Mouse (Mus musculus): Measurements from ENCODE around the gene Klhdc9. TPM values are rescaled to one million over a fixed set of nuclear protein-coding genes. Genes with fewer than 3 reads are reported as not detected.

Gene Klhdc9
- polyA plus RNA-seq, 1 experiment: 8.8 TPM

- Histone ChIP-seq H3K27ac (ENCODE audit: insufficient read depth, low read length) (peak overlapping the region; percentile 53), H3K4me3 (ENCODE audit: insufficient read depth, low read length) (peak overlapping the region; percentile 61), H3K4me1 (ENCODE audit: control insufficient read depth, insufficient read depth, low read length) (0 out of 2 replicates have a peak, but pooled peaks cover 1% of the 10 kb centered on the region)
- TF ChIP-seq CTCF (IDR thresholded peaks at IDR 0.05; ENCODE audit: extremely low read depth, insufficient read depth, low read length) (no peak), POLR2A (IDR thresholded peaks at IDR 0.05; ENCODE audit: extremely low read depth, insufficient read depth, low read length) (0 out of 2 replicates have a peak, but pooled peaks have one; percentile 7)
These were observed 345 bp downstream of the Klhdc9 start for GRCm38 (mm10) chr1:171360253-171360652.

GRCm38 (mm10) chr1:171358421-171358820 is 2.2 kb downstream of the Klhdc9 start:
- TF ChIP-seq POLR2A (IDR thresholded peaks at IDR 0.05; ENCODE audit: extremely low read depth, insufficient read depth, low read length) (no peak), CTCF (IDR thresholded peaks at IDR 0.05; ENCODE audit: extremely low read depth, insufficient read depth, low read length) (peak; percentile 49)
- 0 out of 2 replicates have a peak, but pooled peaks cover 1% of the 10 kb centered on the region for H3K4me1 ChIP-seq (ENCODE audit: control insufficient read depth, insufficient read depth, low read length)
- H3K27ac ChIP-seq (ENCODE audit: insufficient read depth, low read length): 0 out of 2 replicates have a peak overlapping the region, but pooled peaks have one; percentile 60
- H3K4me3 ChIP-seq (ENCODE audit: insufficient read depth, low read length): no peak overlapping the region

- H3K27ac ChIP-seq (ENCODE audit: insufficient read depth, low read length): no peak overlapping the region
- 0 out of 2 replicates have a peak, but pooled peaks cover 1% of the 10 kb centered on the region for H3K4me1 ChIP-seq (ENCODE audit: control insufficient read depth, insufficient read depth, low read length)
- no peak for TF ChIP-seq CTCF (IDR thresholded peaks at IDR 0.05; ENCODE audit: extremely low read depth, insufficient read depth, low read length)
- TF ChIP-seq POLR2A (IDR thresholded peaks at IDR 0.05; ENCODE audit: extremely low read depth, insufficient read depth, low read length): no peak
- H3K4me3 ChIP-seq (ENCODE audit: insufficient read depth, low read length): no peak overlapping the region
These were observed 3.8 kb downstream of the Klhdc9 start for GRCm38 (mm10) chr1:171356814-171357213.

GRCm38 (mm10) chr1:171355812-171356340 is 4.7 kb downstream of the Klhdc9 start:
- TF ChIP-seq CTCF (IDR thresholded peaks at IDR 0.05; ENCODE audit: extremely low read depth, insufficient read depth, low read length) (peak; percentile 40), POLR2A (IDR thresholded peaks at IDR 0.05; ENCODE audit: extremely low read depth, insufficient read depth, low read length) (no peak)
- Histone ChIP-seq H3K27ac (ENCODE audit: insufficient read depth, low read length) (no peak overlapping the region), H3K4me1 (ENCODE audit: control insufficient read depth, insufficient read depth, low read length) (no peaks in the 10 kb centered on the region), H3K4me3 (ENCODE audit: insufficient read depth, low read length) (no peak overlapping the region)

GRCm38 (mm10) chr1:171349210-171349609 is 11.4 kb downstream of the Klhdc9 start:
- Histone ChIP-seq H3K27ac (ENCODE audit: insufficient read depth, low read length) (no peak overlapping the region), H3K4me3 (ENCODE audit: insufficient read depth, low read length) (no peak overlapping the region), H3K4me1 (ENCODE audit: control insufficient read depth, insufficient read depth, low read length) (peaks cover 5% of the 10 kb centered on the region)
- TF ChIP-seq POLR2A (IDR thresholded peaks at IDR 0.05; ENCODE audit: extremely low read depth, insufficient read depth, low read length) (no peak), CTCF (IDR thresholded peaks at IDR 0.05; ENCODE audit: extremely low read depth, insufficient read depth, low read length) (no peak)

- no peak overlapping the region for H3K27ac ChIP-seq (ENCODE audit: insufficient read depth, low read length)
- no peak for TF ChIP-seq CTCF (IDR thresholded peaks at IDR 0.05; ENCODE audit: extremely low read depth, insufficient read depth, low read length)
- TF ChIP-seq POLR2A (IDR thresholded peaks at IDR 0.05; ENCODE audit: extremely low read depth, insufficient read depth, low read length): no peak
- no peak overlapping the region for H3K4me3 ChIP-seq (ENCODE audit: insufficient read depth, low read length)
These were observed 11.9 kb downstream of the Klhdc9 start for GRCm38 (mm10) chr1:171348665-171349064.

GRCm38 (mm10) chr1:171346095-171346450 is 14.5 kb downstream of the Klhdc9 start:
- Histone ChIP-seq H3K4me1 (ENCODE audit: control insufficient read depth, insufficient read depth, low read length) (peaks cover 5% of the 10 kb centered on the region), H3K27ac (ENCODE audit: insufficient read depth, low read length) (no peak overlapping the region), H3K4me3 (ENCODE audit: insufficient read depth, low read length) (peak overlapping the region; percentile 85)
- TF ChIP-seq POLR2A (IDR thresholded peaks at IDR 0.05; ENCODE audit: extremely low read depth, insufficient read depth, low read length) (no peak), CTCF (IDR thresholded peaks at IDR 0.05; ENCODE audit: extremely low read depth, insufficient read depth, low read length) (no peak)

More at GRCm38 (mm10) chr1:171348665-171349064, 11.9 kb downstream of the Klhdc9 start:
- H3K4me1 ChIP-seq (ENCODE audit: control insufficient read depth, insufficient read depth, low read length): peaks cover 5% of the 10 kb centered on the region

GRCm38 (mm10) chr1:171345225-171346094 is 15.1 kb downstream of the Klhdc9 start, which contains the start of the genes Nit1 and Pfdn2:
Nit1 (minus strand) TSS chr1:171345646.
Pfdn2 (plus strand) TSS chr1:171345670.
- Histone ChIP-seq H3K4me3 (ENCODE audit: insufficient read depth, low read length) (peak within 1 kb of the TSS; percentile 85), H3K4me1 (ENCODE audit: control insufficient read depth, insufficient read depth, low read length) (peaks cover 5% of the 10 kb centered on the region), H3K27ac (ENCODE audit: insufficient read depth, low read length) (peak within 1 kb of the TSS; percentile 17; the same call in 1 of the 2 replicates)
- TF ChIP-seq POLR2A (IDR thresholded peaks at IDR 0.05; ENCODE audit: extremely low read depth, insufficient read depth, low read length) (peak; percentile 88), CTCF (IDR thresholded peaks at IDR 0.05; ENCODE audit: extremely low read depth, insufficient read depth, low read length) (no peak)

GRCm38 (mm10) chr1:171344715-171345114 is 15.9 kb downstream of the Klhdc9 start:
- Histone ChIP-seq H3K4me3 (ENCODE audit: insufficient read depth, low read length) (peak overlapping the region; percentile 85), H3K4me1 (ENCODE audit: control insufficient read depth, insufficient read depth, low read length) (peaks cover 5% of the 10 kb centered on the region), H3K27ac (ENCODE audit: insufficient read depth, low read length) (no peak overlapping the region)
- TF ChIP-seq CTCF (IDR thresholded peaks at IDR 0.05; ENCODE audit: extremely low read depth, insufficient read depth, low read length) (no peak), POLR2A (IDR thresholded peaks at IDR 0.05; ENCODE audit: extremely low read depth, insufficient read depth, low read length) (no peak)
